ENCODE assay signal across 15 mouse cellular contexts in genomic region chr16:21868651-21869050, GRCm38 (mm10).
DNase-seq lines count a peak whose midpoint lies in the region; ATAC-seq lines count a peak whose summit lies in the region.
"Had no signal": no experiment of that assay in that cellular context is flagged by ENCODE, and none has a peak within 500 bp of the region (broad histone marks: within the 10 kb centered on the region; RNA-seq: fewer than 3 reads in every experiment).

No protein-coding gene starts in this region.

- no peak overlapping the region for H3K4me2 ChIP-seq in forebrain, embryonic 12.5 days
- H3K4me2 ChIP-seq in forebrain, embryonic 11.5 days (ENCODE audit: low read depth, low read length, severe bottlenecking): no peak overlapping the region
- H3K4me2 ChIP-seq in hindbrain, embryonic 15.5 days: no peak overlapping the region
- no peak overlapping the region; the same call in 1 of the 2 replicates for H3K4me2 ChIP-seq in neural tube, embryonic 12.5 days (replicated peaks)

- H3K9ac ChIP-seq in forebrain, embryonic 12.5 days: no peak overlapping the region
- H3K9ac ChIP-seq in forebrain, embryonic 11.5 days (ENCODE audit: low read length): no peak overlapping the region
- H3K9ac ChIP-seq in hindbrain, embryonic 15.5 days: no peak overlapping the region
- no peak overlapping the region for H3K9ac ChIP-seq in neural tube, embryonic 12.5 days
- H3K9ac ChIP-seq: liver, embryonic 14.5 days had no signal

- H3K4me1 ChIP-seq in forebrain, embryonic 12.5 days: peaks cover 42% of the 10 kb centered on the region
- H3K4me1 ChIP-seq in forebrain, embryonic 11.5 days (replicated peaks; ENCODE audit: control insufficient read depth, insufficient read depth, low read length): peaks cover 2% of the 10 kb centered on the region; the same call in 1 of the 2 replicates
- peaks cover 31% of the 10 kb centered on the region for H3K4me1 ChIP-seq in hindbrain, embryonic 15.5 days (replicated peaks)
- peaks cover 53% of the 10 kb centered on the region for H3K4me1 ChIP-seq in neural tube, embryonic 12.5 days

- no peak for DNase-seq in forebrain, embryonic 11.5 days (ENCODE audit: low spot score)
- DNase-seq in cerebellum, postnatal 14 days: peak; percentile 59 to 61
- DNase-seq in gastrocnemius, postnatal 14 days: no peak
- no peak for DNase-seq in lung, adult 18-20 months
- no peak for DNase-seq in left cerebral cortex, adult 8-10 months (ENCODE audit: low spot score in 2 of 2)
- DNase-seq: adrenal gland, postnatal 36 days; heart, adult 2 months; lung, postnatal 36 days had no signal

- intact Hi-C loops in gastrocnemius, postnatal 14 days (cut with DNase I; ENCODE audit: low total_unique reads): no loop called here

- no peak for ATAC-seq in forebrain, embryonic 12.5 days (ENCODE audit: low FRiP score)
- ATAC-seq in forebrain, embryonic 11.5 days (replicated peaks; ENCODE audit: low FRiP score): no peak
- peak; percentile 39; the same call in 1 of the 2 replicates for ATAC-seq in hindbrain, embryonic 15.5 days (ENCODE audit: low FRiP score, low read depth)
- peak; percentile 51; the same call in 1 of the 2 replicates for ATAC-seq in neural tube, embryonic 12.5 days (ENCODE audit: low FRiP score, low read depth)

- no peaks in the 10 kb centered on the region for H3K36me3 ChIP-seq in forebrain, embryonic 12.5 days (replicated peaks)
- no peaks in the 10 kb centered on the region for H3K36me3 ChIP-seq in forebrain, embryonic 11.5 days (ENCODE audit: control insufficient read depth, insufficient read depth, low read length)
- H3K36me3 ChIP-seq in hindbrain, embryonic 15.5 days: no peaks in the 10 kb centered on the region
- no peaks in the 10 kb centered on the region for H3K36me3 ChIP-seq in neural tube, embryonic 12.5 days
- H3K36me3 ChIP-seq: G1E had no signal

- no peaks in the 10 kb centered on the region for H3K27me3 ChIP-seq in forebrain, embryonic 12.5 days
- no peaks in the 10 kb centered on the region for H3K27me3 ChIP-seq in forebrain, embryonic 11.5 days (ENCODE audit: control insufficient read depth, insufficient read depth, low read length)
- no peaks in the 10 kb centered on the region for H3K27me3 ChIP-seq in hindbrain, embryonic 15.5 days
- no peaks in the 10 kb centered on the region for H3K27me3 ChIP-seq in neural tube, embryonic 12.5 days (replicated peaks)

- H3K4me3 ChIP-seq in forebrain, embryonic 12.5 days (replicated peaks): no peak overlapping the region
- no peak overlapping the region for H3K4me3 ChIP-seq in forebrain, embryonic 11.5 days (ENCODE audit: low read depth, low read length)
- H3K4me3 ChIP-seq in hindbrain, embryonic 15.5 days: no peak overlapping the region
- no peak overlapping the region for H3K4me3 ChIP-seq in neural tube, embryonic 12.5 days
- H3K4me3 ChIP-seq: heart, adult 2 months; layer of hippocampus, adult 2 months; myocyte had no signal

- 75% methylated on average over 6 of the region's 6 CpGs for WGBS in forebrain, embryonic 12.5 days
- whole genome bisulfite sequencing in forebrain, embryonic 11.5 days: 74% methylated on average over 6 of the region's 6 CpGs
- 25% methylated on average over 6 of the region's 6 CpGs for WGBS in hindbrain, embryonic 15.5 days
- WGBS in neural tube, embryonic 12.5 days: 40% methylated on average over 6 of the region's 6 CpGs

- H3K9me3 ChIP-seq in forebrain, embryonic 12.5 days: no peaks in the 10 kb centered on the region
- H3K9me3 ChIP-seq in forebrain, embryonic 11.5 days (ENCODE audit: control insufficient read depth, low read length): no peaks in the 10 kb centered on the region
- H3K9me3 ChIP-seq in hindbrain, embryonic 15.5 days: no peaks in the 10 kb centered on the region
- no peaks in the 10 kb centered on the region for H3K9me3 ChIP-seq in neural tube, embryonic 12.5 days
- H3K9me3 ChIP-seq: G1E had no signal

- H3K27ac ChIP-seq in forebrain, embryonic 12.5 days: peak overlapping the region; percentile 61; the same call in 1 of the 2 replicates
- no peak overlapping the region for H3K27ac ChIP-seq in forebrain, embryonic 11.5 days (ENCODE audit: low read depth, low read length)
- H3K27ac ChIP-seq in hindbrain, embryonic 15.5 days (replicated peaks): no peak overlapping the region
- H3K27ac ChIP-seq in neural tube, embryonic 12.5 days: no peak overlapping the region
- H3K27ac ChIP-seq: heart, adult 2 months; layer of hippocampus, adult 2 months; liver, embryonic 14.5 days had no signal

Comparison
In these comparisons a context has a peak if more than half of its experiments do, and no peak if none do; other contexts are left out.
1. ATAC-seq: peak in hindbrain, embryonic 15.5 days (single experiment) and neural tube, embryonic 12.5 days (single experiment); none in forebrain, embryonic 12.5 days (single experiment) and forebrain, embryonic 11.5 days (single experiment).
2. DNase-seq: peak in cerebellum, postnatal 14 days (2 of 2); none in forebrain, embryonic 11.5 days (single experiment), gastrocnemius, postnatal 14 days (single experiment), lung, adult 18-20 months (0 of 2) and left cerebral cortex, adult 8-10 months (0 of 2).